Mouse (Mus musculus) adrenal gland, postnatal 4 days (tissue): ENCODE measurements around the gene Kmt2a. TPM values are rescaled to one million over a fixed set of nuclear protein-coding genes. Genes with fewer than 3 reads are reported as not detected.

Experiments
- DNase-seq, 2 experiments: peaks; one replicate each; pipeline ENCODE4 v3.0.0; 2021 to 2022; ENCODE audit warnings: low spot score in 2 of 2, mixed read lengths in 2 of 2
- long read RNA-seq, 2 experiments: library from polyadenylated mRNA; stranded (forward); transcript quantifications; one replicate each; pipeline ENCODE4 v2.0.0; 2021
- total RNA-seq, 2 experiments: library from RNA; stranded (reverse); gene quantifications; 2 replicates each; pipeline ENCODE4 v1.2.3; 2021

The Kmt2a gene
- 10 to 100 TPM; 38.2 to 40.3 TPM for total RNA-seq
- long read RNA-seq, experiment 1, partial matches to known transcripts: 0 of 19 reads
- long read RNA-seq, experiment 1, other reads (novel, unspliced or antisense): 19 of 19 reads
- long read RNA-seq, experiment 2, partial matches to known transcripts: 3 of 17 reads
- long read RNA-seq, experiment 2, other reads (novel, unspliced or antisense): 14 of 17 reads

DNA sequence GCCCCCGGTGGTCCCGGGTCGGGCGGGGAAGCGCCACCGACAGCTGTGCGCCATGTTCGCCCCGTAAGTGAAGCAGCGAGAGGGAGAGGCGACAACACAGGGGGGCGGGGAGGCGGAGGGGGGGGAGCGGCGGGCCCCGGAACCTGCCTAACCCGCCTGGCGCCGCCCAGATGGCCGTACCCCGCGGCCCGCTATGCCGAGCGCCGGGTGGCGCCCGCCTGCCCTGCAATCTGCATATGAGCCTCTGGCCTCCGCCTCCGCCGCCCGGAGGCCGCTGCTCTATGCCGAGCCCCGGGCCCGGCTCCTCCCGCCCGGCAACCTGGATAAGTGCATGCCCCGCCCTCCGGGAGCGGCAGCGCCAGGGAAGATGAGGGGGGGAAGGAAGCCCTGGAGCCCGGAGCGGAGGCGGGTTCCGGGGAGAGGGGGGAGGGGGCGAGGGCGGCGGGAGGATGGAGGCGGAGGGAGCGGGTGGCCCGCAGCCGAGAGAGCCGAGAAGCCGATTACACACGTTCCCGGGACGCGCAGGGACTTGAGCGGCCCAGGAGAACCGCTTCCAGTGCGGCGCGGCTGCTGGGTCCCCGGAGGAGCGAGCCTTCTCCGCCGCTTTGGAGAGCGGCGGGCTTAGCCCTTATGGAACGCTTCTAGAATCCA, at the start of gene Kmt2a:
Gene Kmt2a, minus strand, starts transcription at position 76 of the 651 bp plus-strand sequence.
- DNase-seq: peak; percentile 96 to 100

DNA sequence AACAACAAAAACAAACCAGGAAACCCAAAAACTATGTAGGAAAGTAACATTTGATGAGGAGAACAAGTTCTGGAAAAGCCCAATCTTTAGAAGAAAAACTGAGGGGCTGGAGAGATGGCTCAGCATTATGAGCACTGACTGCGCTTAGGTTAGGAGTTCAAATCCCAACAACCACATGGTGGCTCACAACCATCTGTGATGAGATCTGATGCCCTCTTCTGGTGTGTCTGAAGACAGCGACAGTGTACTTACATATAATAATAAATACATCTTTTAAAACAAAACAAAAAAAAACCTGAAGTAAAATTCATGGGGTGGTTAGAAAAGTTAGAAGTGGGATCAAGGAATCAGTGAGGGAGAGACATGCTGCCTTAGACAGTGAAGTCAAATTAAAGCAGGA, 40.4 kb upstream of the Kmt2a start:
- DNase-seq: no peak

DNA sequence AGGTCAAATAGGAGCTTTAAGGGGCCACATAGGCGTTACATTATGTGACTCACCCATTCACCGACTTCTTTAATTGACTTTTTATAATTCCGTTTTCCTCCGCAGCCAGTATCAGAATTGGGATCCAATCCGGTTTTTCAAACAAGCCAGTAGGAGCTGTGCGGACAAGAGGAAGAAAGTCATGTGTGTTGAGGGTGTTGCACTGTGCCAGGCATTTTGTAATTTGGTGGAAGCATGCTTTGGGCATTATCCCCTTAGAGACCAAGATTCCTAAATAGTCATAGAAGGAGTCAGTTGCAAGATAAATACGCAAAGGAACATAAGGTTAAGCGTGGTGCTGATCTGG, 40.0 kb upstream of the Kmt2a start:
- DNase-seq: no peak

DNA sequence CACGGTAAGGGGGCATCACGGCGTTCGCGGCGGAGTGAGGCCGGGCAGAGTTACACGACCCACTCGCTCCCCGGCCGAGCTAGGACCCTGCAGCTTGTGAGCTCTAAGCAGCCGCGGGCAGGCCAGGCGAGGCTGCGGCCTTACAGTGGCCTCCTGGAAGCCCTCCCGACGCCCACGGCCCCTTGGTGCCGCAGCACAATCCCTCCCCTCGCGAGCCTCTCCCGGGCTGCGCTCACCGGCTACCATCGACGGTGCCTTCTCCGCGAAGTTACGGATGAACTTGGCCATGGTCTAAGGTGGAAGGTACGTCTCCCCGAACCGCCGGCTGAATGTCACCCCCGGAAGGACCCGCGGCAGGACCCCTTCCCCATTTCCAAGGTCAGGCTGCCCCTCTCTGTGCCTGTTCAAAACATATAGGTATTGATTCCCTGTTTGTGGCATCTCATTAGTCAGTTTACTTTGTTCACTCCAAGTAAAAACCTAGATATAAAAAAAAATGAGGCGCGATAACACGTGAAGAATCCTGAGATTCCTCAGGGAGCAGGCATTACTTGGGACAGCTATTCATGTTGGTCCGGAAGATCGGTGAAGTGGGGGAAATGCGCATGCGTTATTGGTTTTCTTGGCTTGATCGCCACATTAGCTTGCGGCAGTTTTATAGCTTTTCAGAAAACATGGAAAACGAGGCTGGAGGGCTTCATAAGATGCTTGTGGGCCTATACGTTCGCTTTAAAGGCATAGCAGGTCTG, 39.5 kb upstream of the Kmt2a start, which contains the start of gene Atp5l:
Gene Atp5l, minus strand, starts transcription at position 369 of the 749 bp plus-strand sequence.
- DNase-seq: peak; percentile 56 to 76

DNA sequence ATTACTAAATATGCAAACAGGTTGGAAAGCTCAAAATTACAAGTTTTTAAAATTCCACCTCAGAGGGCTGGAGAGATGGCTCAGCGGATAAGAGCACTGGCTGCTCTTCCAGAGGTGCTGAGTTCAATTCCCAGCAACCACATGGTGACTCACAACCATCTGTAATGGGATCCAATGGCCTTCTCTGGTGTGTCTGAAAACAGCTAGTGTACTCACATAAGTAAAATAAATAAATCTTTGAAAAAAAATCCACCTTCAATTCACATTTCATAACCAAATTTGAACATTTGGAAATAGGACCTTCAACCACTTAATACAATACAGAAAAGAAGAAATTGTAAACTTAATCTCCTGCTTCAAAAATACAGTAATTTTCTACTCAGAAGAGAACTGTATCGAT, 38.5 kb upstream of the Kmt2a start:
- DNase-seq: no peak

DNA sequence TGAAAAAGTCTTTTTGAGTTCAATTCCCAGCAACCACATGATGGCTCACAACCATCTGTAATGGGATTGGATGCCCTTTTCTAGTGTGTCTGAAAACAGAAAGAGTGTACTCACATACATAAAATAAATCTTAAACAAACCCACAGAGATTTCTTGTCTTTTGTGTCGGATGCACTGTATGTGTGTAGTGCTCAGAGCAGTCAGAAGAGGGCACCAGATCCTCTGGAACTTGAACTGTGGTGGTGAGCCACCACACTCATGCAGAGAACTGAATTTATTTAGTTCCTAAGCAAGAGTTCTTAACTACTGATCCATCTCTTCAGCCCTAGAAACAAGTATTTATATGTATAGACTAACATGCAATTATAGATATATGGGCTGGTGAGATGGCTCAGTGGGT, 35.1 kb upstream of the Kmt2a start:
- no peak for DNase-seq

DNA sequence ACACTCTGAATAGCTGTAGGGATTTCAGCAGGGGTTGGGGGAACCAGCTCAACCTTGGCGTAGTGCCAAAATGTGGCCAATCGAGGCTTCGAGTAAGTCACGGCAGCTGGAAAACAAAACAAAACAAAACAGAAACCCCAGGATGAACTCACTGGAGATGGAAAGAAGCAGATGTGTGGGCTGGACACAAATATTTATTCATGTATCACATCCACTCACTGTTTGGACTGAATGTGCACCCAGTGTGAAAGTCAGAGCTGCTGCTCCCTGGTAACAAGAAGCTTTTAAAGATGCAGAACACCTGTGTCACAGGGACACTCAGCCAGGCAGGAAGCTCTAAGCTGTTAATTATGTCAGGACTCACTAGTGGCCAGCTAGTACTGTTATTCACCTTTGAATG, 33.6 kb upstream of the Kmt2a start:
- DNase-seq: no peak

DNA sequence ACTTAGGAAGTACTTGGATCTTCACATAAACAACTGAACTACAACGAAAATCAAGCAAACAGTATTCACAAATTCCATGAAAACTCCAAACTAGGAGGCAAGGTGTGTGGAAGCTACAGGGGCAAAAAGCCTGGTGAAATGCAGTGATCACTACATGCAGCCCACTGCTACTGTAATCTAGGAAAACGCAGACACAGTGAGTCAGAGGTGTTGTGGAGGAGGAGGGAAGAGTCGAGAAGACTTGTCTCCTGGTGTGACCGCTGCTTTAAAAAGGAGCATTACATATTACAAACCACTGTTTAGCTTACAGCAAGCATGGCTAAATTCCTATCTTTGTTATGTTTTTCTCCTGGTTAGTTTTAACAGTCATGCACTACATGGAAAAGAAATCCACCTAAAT, 30.3 kb upstream of the Kmt2a start:
- no peak for DNase-seq

DNA sequence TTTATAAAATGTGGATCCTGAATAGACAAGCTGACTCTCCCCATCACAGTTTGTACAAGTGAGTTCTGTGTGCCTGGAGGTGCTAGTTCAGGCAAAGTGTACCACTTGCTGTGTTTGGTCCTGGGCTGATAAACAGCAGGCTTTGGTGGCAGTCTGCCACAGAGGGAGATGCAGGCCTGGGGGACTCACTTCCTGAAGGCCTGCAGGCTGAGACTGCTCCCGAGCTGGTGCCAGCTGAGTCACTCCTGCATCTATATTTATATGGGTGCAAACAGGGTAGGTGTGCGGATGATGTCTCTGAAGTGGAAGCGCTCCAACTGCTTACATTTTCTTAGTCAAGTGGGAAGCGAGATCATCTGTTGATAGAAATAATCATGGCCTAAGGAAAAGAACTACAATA, 24.5 kb upstream of the Kmt2a start:
- DNase-seq: no peak

DNA sequence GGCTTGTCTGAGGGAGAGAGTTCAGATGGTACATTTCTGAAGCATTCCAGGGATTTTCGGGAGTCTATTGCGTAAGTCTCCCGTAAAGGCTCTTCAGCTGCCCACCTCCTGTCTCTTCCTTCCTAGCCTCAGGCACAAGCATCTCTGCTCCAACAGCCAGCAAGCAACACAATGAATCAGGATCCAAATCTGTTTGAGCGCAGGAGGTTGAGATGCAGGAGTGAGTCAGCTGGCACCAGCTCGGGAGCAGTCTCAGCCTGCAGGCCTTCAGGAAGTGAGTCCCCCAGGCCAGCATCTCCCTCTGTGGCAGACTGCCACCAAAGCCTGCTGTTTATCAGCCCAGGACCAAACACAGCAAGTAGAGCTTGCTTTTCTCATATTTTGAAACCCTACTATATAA, 23.9 kb upstream of the Kmt2a start:
- peak in 1 of 2 experiments; percentile 9 for DNase-seq

DNA sequence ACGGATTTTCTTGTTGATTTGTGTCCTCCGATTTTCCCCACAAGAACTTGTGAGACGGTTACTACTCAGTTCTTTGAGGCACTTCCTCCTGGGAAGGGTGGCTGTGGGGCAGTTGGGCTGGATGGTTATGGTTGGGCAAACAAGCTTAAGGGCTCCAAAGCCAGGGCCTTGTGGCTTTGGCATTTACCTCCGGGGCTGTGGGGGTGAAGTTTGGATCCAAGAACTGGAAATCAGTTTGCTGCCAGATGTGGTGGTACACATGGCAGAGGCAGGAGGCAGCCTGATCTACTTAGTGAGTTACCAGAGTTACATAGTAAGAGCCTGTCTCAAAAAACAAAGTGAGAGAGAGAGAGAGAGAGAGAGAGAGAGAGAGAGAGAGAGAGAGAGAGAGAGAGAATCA, 22.8 kb upstream of the Kmt2a start:
- DNase-seq: no peak

DNA sequence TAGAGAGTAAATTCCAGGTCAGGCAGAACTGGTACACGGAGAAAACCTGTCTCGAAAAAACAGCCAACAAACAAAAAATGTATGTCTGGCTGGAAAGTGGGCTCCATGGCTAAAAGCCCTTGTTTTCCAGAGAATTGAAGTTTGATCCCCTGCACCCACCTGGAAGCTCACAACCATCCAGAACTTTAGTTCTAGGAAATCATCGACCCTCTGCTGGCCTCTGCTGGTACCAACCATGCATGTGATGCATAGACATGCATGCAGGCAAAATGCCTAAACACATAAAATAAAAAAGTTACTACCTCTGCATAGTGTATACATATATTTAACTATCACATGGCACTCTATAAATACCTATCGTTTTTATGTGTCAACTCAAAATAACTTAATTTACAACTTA, 19.3 kb upstream of the Kmt2a start:
- DNase-seq: no peak

DNA sequence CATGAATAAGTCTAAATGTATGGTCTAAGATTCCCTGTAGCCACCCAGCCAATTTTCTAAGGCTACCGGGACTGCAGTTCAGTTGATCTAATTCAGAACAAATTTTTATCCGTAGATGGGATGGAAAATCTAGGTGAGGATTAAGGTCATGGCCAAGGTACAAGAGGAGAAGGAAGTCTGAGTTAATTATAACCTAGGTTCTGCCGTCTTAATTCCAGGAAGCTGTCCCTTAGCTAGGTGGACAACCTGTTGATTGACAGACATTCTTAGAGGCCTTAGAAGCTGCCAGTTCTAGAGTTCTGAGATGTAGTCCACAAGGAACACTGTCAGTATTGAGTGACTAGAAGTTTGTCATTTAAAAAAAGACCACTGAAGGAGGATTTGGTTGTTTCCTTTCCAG, 18.6 kb upstream of the Kmt2a start:
- DNase-seq: no peak

DNA sequence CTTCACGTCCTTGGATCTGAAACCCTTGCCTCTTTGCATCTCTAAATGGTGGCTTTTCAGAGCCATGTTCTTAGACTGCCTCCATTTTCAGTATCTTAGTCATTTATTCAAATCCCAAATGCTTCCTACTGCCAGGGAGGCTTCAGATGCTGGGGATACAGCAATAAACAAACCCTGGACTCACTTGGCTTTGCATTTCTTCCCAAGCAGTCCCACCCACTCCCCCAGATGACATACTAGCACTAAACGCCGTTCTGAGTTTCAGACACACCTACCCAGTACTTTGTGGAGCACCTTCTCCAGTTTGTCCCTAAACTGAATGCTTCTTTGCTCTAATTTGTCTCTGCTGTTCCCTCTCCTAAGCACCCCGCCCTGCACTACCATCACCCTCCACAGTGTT, 15.9 kb upstream of the Kmt2a start:
- no peak for DNase-seq

DNA sequence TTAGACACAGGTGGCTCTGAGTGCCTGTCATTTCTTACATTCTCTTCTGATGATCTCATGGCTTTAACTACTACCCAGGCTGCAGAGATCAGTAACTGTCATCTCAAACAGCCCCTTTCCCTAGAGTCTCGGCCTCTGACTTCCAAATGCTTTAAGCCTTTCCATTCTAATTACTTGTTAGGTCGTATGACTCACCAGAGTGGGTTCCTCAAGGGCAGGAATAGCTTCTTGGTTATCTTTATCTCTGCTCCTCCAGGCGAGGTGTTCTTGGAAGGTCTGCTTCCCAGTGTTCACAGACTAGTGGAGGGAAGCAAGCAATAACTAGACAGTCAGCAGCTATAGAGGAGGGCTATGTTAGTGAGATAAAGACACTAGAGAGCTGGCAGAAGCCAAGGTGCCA, 11.6 kb upstream of the Kmt2a start:
- no peak for DNase-seq

DNA sequence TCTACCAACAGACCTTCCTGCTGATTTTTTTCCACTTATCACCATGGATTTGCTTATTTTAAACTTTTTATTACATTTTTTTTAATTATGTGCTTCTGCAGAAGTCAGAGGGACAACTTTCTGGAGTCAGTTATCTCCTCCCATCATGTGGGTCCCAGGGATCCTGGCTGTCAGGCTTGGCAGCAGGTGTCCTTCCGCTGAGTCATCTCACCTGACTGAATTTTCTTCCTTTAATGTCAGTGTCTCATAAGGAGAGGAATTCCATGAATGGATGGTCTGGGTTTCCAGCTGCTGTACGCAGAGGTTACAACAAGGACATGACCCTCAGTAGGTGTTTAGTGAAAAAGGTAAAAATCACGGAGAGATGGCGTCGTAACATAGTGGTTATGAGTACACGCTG, 10.1 kb upstream of the Kmt2a start:
- no peak for DNase-seq

DNA sequence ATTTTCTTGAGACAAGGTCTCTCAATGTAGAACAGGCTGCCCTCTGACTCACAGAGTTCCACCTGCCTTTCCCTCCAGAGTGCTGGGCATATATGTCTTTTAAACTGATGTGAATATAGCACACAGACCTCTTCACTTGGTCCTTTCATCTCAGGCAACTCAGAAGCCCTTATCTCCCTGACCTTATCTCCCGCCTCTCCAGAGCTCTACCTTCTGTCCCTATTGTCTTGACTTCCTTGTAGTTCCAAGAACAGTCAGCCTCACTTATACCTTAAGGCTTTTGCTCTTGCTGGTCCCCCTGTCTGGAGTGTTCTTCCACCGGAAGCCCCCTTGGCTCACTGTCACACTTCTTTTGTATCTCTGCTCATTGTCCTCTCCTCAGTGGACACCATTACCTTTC, 9.0 kb upstream of the Kmt2a start:
- no peak for DNase-seq

DNA sequence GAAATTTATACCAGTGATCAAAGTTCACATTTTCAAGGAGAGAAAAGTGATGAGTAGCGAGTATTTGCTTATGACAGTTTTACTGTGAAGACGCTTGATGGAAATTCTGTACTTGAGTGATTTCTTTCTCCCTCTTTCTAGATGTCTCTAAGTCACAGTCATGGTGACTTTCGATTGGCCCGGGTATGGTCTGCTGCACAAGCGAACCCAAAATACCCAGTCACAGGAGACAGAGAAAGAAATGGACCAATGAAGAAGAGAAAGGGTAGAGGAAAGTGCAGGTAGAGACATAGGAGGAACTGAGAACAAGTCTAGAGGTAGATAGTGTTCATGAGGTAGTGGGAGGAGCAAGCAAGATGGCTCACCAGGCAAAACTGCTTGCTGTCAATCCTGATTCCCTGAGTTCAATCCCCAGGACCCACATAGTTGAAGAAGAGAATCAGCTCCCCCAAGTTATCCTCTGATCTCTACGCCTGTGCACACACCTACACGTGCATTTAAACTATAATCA, 7.1 kb upstream of the Kmt2a start:
- no peak for DNase-seq

DNA sequence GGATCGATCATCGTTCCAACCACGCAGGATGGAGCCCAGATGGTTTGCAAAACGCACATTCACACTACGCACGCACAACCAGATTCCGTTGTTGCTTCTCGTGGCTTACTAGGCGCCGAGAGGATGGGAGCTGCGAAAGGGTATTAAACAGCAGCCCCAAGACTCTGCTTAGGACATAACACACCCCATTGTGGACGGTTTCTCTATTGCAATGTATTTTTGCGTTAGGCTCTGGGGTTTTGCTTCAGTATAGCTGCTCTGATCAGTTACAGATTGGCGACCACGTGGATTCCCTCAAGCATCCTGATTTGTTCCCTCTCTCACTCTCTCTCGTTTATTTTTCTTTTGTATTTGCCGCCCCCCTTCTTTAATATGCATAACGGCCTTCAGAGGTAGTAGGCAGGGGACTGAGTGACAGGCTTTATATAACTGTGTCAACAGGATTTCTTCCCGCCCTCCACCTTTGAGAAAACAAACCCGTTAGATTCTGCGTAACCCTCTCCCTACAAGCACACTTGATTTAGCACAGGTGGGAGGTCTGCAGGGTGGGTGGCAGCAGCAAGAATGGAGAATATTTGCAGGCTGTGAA, 2.0 kb upstream of the Kmt2a start:
- DNase-seq: no peak

DNA sequence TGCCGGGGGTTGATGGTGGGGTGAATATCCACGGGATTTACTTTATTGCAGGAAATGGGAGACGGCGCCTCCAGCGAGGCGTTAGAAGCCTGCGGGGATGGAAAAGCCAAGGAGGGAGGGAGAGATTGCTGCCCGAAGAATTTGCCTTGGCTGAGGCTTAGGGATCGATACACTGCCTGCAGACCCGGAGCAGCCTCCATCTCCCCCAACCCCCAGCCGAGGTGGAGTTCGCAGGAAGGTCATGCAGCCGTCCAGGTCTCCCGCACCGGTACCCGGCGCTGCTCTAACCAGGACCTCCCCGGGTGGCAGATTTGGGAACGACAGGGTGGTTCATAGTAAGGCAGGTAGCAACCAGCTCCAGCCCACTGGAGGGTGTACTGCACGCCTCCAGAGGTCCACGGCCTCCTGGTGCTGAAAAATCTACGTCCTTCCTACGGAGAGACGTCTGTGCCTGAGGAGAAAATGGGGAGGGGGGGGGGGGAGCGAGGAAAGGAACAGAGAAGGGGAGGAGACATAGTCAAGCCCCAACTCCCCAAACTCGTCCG, 1.4 kb upstream of the Kmt2a start:
- peak in 1 of 2 experiments; percentile 11 for DNase-seq

DNA sequence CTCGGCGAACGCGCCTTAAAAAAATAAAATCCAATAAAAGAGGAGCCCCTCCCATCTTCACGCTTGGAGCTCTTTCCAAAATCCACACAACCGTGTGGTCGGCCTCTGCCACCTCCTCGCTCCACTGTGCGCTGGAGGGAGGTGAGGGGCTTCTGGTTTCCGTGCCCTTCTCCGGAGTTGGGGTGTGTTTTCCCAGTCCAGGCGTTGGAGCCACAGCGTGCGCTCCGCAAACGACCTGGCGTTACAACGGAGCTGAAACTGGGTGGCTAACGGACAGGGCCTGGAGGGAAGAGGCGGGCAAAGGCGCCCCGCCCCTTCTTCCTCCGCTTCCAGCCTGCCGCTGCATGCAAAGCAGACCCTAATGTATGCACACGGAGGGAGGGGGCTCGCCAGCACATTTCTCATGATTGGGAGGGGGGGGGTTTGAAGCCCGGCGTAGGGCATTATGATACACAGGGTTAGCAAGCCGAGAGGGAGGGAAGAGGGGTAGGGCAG, 892 bp upstream of the Kmt2a start:
- peak; percentile 52 for DNase-seq
